Mouse (Mus musculus): ENCODE measurements around the gene Tmem50a. TPM values are rescaled to one million over a fixed set of nuclear protein-coding genes. Genes with fewer than 3 reads are reported as not detected.

The Tmem50a gene
- polyA plus RNA-seq (2012; ENCODE audit: low replicate concordance) = 6.5 and 26.8 TPM in 2 replicates

GRCm38 (mm10) chr4:134914864-134915209 is at the start of gene Tmem50a:
Gene Tmem50a (minus strand): TSS chr4:134915024.

GRCm38 (mm10) chr4:134930684-134931481 is 16.1 kb upstream of the Tmem50a start, which contains the start of gene Syf2:
Gene Syf2 (plus strand): TSS chr4:134930898.

DNA sequence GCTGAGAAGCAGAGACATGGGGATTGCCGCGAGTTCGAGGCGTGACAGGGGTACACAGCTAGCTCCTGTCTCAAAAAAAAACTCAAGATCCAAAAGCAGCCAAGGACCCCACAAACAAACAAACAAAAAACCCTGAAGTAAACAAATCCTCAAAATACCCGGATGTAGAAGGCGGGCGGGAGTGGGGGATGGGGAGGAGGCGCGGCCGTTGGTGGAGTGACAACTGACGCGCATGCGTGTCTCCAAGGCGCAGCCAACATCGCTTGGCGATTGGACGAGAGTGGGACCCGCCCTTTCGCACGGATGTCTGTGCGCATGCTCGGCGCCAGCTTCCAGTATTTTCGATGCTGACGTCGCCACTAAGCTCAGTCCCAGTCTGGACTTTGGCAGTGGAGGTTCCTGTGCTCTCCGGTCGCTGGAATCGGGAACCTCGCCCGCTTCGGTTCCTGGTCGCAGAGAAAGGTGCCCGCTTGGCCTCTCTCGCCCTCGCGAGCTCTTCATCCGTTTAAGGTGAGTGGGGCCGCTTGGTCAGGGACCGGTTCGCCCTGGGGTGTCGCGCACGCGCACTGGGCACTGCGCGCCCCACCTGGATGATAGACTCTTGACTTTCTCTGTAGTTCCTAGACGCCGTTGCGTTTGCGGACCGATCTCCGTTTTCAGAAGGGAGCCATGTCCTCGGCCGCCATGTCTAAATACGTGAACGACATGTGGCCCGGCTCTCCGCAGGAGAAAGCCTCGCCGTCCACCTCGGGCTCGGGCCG is 8.6 kb upstream of the Tmem50a start, which contains the start of gene Rsrp1:
TSS of gene Rsrp1 (plus strand) at position 335 of the 761 bp plus-strand sequence.

GRCm38 (mm10) chr4:134863937-134864729 is 50.7 kb downstream of the Tmem50a start, which contains the start of gene Rhd:
Gene Rhd (plus strand): TSS chr4:134864536.

DNA sequence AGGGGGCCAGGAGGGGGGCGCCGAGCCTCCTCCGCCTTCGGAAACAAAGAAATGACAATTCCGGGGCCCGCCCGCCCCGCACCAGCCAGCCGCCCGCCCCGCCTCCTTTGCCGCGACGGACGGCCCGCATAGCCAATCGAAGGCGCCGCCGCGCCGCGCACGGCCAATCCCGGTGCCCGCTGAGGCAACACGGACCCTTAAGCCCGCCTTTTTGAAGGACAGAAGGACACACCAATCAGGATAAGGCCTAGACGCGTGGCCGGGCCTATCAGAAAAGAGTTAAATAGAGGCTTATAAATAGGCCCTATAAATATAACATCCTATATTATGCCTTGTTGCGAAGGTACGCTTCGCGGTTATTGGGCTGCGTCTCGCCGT is 61.6 kb downstream of the Tmem50a start, which contains the start of gene Maco1:
TSS of gene Maco1 (minus strand) at position 87 of the 378 bp plus-strand sequence.

Other genes with a start within 250 kb of the Tmem50a start
- gene Man1c1, start 210.7 kb downstream of the Tmem50a start, polyA plus RNA-seq (2012; ENCODE audit: low replicate concordance) = 8.8 and 17.7 TPM in 2 replicates
- gene Ldlrap1, start 147.0 kb downstream of the Tmem50a start, polyA plus RNA-seq (2012; ENCODE audit: low replicate concordance) = 43.7 and 75.4 TPM in 2 replicates
- gene Maco1, start 61.7 kb downstream of the Tmem50a start, polyA plus RNA-seq (2012; ENCODE audit: low replicate concordance) = 16.6 and 30.3 TPM in 2 replicates
- gene Rhd, start 50.5 kb downstream of the Tmem50a start, polyA plus RNA-seq (2012; ENCODE audit: low replicate concordance) = 72.4 and 123 TPM in 2 replicates
- 495 and 715 TPM in 2 replicates for gene Rsrp1, start 8.6 kb upstream of the Tmem50a start, polyA plus RNA-seq (2012; ENCODE audit: low replicate concordance)
- gene Syf2, start 15.9 kb upstream of the Tmem50a start, polyA plus RNA-seq (2012; ENCODE audit: low replicate concordance) = 23.8 and 56.6 TPM in 2 replicates
- 174 and 208 TPM in 2 replicates for gene Runx3, start 205.6 kb upstream of the Tmem50a start, polyA plus RNA-seq (2012; ENCODE audit: low replicate concordance)

All from leukemia stem cell, adult 10-12 weeks (primary cell).